Mouse (Mus musculus) cerebellum, adult (tissue): ENCODE measurements around the gene Fezf1.

ENCODE experiments used
- ATAC-seq: cut with Nextera tagmentation; 2 replicates; pipeline ENCODE4 v1.9.2; 2017; ENCODE audit warnings: mild to moderate bottlenecking, moderate library complexity, mixed read lengths; ENCODE audit not compliant: insufficient number of reproducible peaks, low FRiP score, low TSS enrichment

Fezf1 gene

GRCm38 (mm10) chr6:23248313-23249052, at the start of gene Fezf1:
Gene Fezf1, minus strand, starts transcription at chr6:23248362.
- no peak for ATAC-seq

GRCm38 (mm10) chr6:23294685-23295084, 46.5 kb upstream of the Fezf1 start:
- ATAC-seq: no peak

GRCm38 (mm10) chr6:23288752-23289151, 40.6 kb upstream of the Fezf1 start:
- ATAC-seq: no peak

- no peak for ATAC-seq
Measured at GRCm38 (mm10) chr6:23281514-23281820, 33.3 kb upstream of the Fezf1 start.

DNA sequence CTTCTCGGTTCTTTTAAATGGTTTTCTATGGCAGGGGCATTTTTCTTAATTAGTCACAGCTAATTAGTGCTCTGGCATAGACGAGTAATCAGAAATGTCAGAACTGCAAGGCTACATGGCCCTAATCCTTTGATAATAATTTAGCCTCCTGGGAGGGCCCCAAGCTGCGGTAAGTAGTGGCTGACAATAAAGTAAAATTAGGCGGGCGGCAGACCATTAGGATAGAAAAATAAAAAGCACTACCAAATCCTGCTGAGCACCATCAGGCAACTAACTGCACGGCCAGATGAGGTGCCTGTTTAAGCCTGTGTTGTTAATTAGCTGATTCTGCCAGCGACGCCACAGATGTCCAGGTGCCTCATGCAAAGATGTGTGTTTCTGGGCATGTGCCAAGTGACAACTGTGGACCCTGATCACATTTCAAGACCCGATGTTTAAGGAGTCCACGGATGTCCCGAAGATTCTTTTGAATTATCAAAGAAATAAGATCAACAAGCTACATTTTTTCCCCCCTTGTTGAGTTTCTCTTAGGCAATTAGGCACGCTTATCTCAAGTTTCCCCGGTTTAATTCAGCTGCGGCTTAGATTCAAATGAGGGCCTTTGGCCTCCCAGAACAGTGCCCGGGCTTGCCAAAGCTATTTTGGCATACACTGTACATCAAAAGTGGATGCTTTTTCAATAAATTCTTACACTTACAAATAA, 32.8 kb upstream of the Fezf1 start:
- no peak for ATAC-seq

- ATAC-seq: no peak
Measured at GRCm38 (mm10) chr6:23273483-23273882, 25.3 kb upstream of the Fezf1 start.

DNA sequence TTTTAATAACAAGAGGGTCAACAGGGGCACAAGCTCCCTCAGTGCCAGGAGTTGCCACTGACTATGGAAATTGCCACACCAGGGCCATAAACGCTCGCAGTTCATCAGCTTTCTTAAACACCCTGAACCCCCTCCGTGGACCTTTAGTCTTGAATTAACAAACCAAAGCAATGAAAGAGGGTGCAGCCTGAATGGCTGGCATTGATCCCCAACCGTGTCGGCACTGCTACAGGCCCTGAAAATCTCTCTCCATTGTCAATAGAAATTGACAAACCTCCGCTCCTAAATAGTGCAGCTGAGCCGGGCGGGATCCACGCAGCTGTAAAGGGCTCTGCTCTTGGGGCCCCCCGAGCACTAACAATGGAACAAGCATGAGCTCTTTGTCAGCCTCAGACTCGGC, 24.8 kb upstream of the Fezf1 start:
- ATAC-seq: no peak

- ATAC-seq: no peak
Measured at GRCm38 (mm10) chr6:23272542-23272941, 24.4 kb upstream of the Fezf1 start.

GRCm38 (mm10) chr6:23260738-23261050, 12.5 kb upstream of the Fezf1 start:
- ATAC-seq: no peak

GRCm38 (mm10) chr6:23260016-23260737, 12.0 kb upstream of the Fezf1 start:
- ATAC-seq: no peak

- no peak for ATAC-seq
Measured at GRCm38 (mm10) chr6:23257981-23258380, 9.8 kb upstream of the Fezf1 start.

- ATAC-seq: no peak
Measured at GRCm38 (mm10) chr6:23255161-23255560, 7.0 kb upstream of the Fezf1 start.

DNA sequence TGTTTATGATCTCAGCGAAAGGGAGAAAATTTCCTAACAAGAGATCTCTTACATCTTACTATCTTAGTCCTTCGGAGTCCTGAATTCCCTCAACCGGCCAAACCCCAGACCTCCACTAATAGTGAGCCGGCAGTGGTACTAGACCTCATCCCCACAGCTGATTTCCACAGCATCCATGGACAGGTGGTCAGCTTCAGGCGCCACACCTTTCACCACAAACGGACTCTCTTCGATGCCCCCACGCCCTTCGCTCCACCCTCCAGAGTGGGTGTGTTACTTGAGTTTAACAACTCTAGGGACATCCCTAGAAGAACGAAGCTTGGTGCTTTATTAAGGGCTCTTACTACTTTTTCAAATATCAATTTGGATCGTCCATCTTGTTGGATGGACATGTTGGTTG, 6.5 kb upstream of the Fezf1 start:
- no peak for ATAC-seq

GRCm38 (mm10) chr6:23253353-23254311, 5.5 kb upstream of the Fezf1 start:
- no peak for ATAC-seq

DNA sequence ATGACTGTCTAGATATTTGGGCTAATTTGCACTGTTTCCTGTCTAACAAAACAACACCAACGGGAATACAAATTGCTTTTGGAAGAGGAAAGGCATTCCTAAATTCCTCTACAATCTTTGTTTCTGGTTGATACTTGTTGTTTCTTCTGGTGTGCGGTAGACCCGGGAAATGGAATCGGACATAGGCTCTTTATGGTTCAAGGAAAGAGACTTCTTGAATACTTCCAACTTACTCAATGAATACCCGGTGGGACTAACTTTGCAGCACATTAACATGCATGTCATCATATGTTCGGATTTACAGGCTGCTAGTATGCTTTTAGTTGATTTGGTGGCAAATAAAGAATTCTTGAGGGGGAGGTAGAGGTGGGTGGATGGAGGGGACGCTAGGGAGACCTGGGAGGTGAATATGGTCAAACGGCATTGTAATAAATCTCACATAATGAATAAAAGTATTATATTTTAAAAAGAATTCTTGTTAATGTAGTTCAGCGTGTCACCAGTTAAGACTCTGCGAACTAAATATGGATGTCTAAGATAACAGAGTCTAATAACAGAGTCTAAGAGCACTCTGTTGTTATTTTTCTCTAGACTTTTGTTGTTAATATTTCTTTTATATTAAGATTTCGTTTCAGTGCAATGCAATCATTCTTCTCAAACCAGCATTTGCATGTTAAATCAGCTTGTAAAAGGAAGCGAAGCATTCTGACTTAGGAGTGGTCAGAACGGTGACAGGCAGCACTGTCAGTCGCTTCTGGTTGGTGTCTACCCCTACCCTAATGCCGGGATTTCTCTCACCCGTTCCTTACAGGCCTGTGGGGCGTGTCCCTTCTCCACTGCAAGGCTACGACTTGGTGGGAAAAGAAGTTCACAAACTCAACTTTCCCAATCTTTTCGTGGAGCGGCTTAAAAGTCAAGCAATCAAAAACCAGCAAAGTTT, 4.3 kb upstream of the Fezf1 start:
- no peak for ATAC-seq

- no peak for ATAC-seq
Measured at GRCm38 (mm10) chr6:23251431-23251830, 3.3 kb upstream of the Fezf1 start.

GRCm38 (mm10) chr6:23250288-23250955, 2.3 kb upstream of the Fezf1 start:
- no peak for ATAC-seq

- no peak for ATAC-seq
Measured at GRCm38 (mm10) chr6:23249616-23250287, 1.6 kb upstream of the Fezf1 start.

- ATAC-seq: no peak
Measured at GRCm38 (mm10) chr6:23249053-23249401, 865 bp upstream of the Fezf1 start.
